Mouse (Mus musculus) heart, postnatal 36 days (tissue): ENCODE data around the gene Gramd1a. TPM values are rescaled to one million over a fixed set of nuclear protein-coding genes. Genes with fewer than 3 reads are reported as not detected.

ENCODE experiments used
- DNase-seq, 2 experiments: peaks; one replicate each; pipeline ENCODE4 v3.0.0; 2021 to 2022
- intact Hi-C: fragments of 180-260 bp; cut with DNase I; formaldehyde crosslinking; loops from one replicate; pipeline ENCODE4 v1.15.1; 2025
- total RNA-seq, 2 experiments: library from RNA; stranded (reverse); gene quantifications; 2 replicates each; pipeline ENCODE4 v1.2.3; 2021

The Gramd1a gene
- total RNA-seq, 2 experiments from 2014 or later = 33.6 to 37.9 TPM

DNA sequence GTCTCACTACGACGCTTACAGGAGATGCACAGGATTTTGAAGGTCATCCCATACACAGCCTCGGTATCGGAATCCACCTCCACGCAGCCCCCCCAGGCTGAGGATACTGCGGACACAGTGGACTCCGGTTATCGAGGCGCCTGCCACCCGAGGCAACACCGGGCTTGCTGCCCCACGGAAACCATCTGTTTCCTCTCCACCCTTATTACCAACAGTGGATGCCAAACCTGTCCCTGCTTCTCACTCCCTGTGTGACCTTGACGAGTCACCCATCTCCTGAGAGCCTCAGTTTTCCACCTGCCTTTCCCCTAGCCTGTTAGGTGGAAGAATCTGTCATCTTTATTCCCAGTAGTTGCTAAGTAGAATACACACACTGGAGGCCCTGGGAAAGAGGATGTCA is 30.6 kb downstream of the Gramd1a start:
- no peak for DNase-seq
- intact Hi-C loops = no loop called here

DNA sequence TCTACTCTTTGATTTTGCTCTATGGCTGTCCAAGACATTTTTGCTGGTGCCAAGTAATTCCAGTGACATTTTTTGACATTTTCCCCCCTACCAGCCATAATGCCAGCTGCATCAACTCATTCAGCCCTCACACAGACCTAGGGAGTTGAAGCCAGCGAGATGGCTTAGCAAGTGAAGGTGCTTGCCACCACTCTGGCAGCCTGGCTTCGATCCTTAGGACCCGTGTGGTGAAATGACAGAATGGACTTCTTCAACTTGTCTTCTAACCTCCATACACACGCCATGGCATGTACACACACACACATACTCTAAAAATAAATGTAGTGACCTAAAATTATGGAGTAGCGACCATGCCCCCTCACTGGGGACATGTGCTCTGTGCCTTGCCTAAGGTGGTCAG is 31.3 kb downstream of the Gramd1a start:
- no peak for DNase-seq
- intact Hi-C loops = no loop called here

DNA sequence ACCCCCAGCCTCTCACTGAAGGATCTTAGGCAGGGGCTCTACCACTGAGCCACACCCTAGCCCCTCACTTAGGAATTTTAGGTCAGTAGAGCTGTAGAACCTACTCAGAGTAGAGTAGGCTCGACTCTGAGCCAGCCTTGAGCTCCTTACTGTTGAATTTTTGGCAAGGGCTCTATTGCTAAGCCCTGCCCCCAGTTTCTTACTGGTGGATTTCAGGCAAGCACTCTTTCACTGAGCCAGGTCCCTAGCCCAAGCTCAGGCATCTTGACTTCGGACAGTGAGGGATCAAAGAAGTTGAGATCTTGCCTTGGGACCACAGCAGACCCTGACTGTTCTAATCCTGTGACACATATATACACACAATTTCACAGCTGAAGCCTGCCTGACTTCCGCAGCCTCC is 32.0 kb downstream of the Gramd1a start:
- no peak for DNase-seq
- intact Hi-C loops = no loop called here

DNA sequence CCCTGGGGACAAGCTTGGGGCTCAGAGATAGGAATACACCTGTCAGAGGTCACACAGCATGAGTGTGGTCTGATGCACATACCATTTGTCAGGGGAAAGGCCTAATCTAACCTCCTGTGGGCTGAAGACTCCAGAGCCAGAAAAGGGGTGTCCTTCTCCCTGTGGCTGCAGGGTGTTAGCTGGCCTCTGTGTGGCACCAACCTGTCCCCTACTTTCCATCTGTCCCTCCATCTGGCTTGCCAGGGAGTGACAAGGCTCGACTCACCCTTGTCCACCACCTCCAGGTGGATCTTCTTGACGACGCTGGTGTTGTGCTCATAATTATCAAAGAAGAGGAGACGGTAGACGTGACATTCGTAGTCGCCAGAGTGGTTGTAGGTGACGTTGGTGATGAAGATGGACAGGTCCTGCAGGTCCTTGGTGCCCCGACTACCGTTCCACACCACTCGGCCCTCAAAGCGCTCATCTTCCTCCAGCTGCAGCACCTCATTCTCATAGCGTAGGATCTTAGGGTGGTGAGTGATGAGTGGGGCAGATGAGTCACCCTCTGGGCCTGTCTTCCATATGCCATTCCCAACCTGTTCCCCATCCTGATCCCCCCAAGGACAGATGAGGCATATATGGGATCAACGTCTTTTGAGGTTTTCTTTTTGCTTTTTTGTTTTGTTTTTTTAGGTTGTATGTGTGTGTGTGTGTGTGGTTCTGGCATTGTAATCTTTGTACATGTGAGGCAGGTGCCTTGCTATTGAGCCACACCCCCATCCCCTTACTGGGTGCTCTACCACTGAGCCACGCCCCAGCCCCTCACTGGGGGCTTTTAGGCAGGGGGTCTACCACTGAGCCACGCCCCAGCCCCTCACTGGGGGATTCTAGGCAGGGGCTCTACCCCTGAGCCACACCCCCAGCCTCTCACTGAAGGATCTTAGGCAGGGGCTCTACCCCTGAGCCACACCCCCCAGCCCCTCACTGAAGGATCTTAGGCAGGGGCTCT is 32.8 kb downstream of the Gramd1a start:
- intact Hi-C loops = no loop called here
- no peak for DNase-seq

DNA sequence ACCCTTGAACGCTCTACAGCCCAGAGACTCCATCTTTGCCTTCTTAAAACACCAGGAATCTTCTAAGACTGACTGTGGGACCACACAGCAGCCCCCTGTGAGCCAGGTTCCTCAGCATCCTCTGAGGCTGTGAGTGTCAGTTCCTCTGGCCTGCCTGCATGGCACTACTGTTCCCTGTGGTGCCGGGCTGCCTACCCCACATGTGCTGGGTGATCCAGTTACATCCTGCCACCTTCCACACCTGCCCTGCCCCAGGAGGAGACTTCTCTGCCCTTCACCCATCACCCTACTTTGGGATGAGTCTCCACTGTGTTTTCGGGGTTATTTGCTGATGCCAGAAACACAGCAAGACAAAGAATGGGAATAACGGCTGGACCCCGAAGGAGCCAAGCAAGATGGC is 36.1 kb downstream of the Gramd1a start:
- no peak for DNase-seq

DNA sequence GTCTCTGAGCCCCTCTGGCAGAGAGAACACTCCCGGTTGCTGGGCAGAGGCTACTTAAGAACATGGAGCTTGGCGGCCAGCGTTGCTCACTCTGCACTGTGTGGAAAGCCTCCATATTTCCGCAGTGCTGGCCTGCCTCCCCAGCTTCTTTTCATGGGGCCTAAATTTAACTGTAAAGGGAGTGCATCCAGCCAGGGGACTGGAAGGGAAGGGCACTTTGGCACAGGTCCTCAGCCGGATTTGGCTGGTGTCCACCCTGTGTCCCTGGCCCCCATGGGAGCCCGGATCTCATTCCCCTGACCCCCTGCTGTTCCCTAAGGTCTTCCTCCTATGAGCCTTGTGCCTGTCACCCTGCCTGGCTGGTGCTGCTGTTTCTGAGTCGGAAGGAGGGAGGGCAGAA is 37.2 kb downstream of the Gramd1a start:
- DNase-seq = peak; percentile 47 to 48
- intact Hi-C loops = no loop called here

More for the DNA sequence above, 36.1 kb downstream of the Gramd1a start:
- intact Hi-C loops = no loop called here

DNA sequence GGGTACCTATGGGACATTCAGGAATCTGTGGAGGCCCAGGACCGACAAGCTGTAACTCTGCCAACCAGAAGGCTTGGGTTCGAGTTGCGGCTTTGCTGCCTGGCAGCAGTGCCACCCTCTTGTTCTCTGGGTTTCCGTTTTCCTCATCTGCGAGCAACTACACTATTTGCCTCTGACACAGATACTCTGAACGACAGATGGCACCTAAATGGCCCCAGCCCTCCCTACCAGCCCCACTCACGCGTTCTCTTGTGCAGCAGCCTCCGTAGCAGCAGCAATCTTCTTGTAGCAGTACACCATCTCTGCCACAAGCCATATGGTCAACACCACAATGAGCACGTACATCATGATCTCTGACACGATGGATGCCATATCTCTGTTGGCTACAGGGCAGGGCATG is 38.2 kb downstream of the Gramd1a start:
- intact Hi-C loops = no loop called here

DNA sequence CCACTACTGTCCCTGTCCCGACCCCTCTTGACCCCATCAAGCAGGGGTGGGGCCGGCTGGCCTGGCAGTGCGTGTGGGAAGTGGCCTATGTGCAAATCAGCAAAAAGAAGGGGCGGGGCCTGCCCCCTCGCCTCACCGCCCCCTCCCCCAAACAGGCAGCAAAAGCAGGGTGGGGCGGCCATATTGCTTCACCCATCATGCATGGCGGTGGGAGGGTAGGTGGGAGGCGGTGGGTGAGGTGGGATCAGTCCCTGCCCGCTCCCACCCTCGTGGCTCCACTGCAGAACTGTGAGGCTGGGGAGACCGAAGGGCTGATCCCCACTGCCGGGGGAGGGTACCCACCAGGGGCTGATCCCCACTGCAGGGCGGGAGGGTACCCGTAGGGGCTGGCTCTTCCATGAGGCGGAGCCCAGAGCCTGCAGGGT is 39.0 kb downstream of the Gramd1a start:
- no peak for DNase-seq
- intact Hi-C loops = no loop called here

More for the DNA sequence above, 38.2 kb downstream of the Gramd1a start:
- no peak for DNase-seq

DNA sequence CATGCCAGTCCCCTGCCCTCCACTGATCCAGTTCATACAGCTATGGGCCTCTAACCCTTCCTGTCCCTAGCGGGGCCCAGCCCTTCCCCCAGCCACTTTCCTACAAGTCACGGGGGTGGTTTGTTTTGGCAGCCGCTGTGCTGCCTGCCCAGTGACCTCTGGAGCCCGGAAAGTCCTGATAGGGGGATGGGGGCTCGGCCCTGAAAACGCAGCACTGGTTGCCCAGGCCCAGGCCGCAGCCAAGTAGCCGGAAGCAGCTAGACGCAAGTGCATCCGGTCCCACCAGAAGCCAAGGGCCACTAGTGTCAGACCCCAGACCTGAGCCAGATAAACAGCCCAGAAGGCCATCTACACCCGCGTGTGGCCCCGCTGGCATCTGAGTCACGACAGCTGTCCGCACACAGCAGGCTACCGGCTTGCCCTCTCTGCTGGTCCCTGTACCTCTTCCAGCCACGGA is 40.1 kb downstream of the Gramd1a start:
- intact Hi-C loops = no loop called here
- DNase-seq = peak; percentile 70 to 75

DNA sequence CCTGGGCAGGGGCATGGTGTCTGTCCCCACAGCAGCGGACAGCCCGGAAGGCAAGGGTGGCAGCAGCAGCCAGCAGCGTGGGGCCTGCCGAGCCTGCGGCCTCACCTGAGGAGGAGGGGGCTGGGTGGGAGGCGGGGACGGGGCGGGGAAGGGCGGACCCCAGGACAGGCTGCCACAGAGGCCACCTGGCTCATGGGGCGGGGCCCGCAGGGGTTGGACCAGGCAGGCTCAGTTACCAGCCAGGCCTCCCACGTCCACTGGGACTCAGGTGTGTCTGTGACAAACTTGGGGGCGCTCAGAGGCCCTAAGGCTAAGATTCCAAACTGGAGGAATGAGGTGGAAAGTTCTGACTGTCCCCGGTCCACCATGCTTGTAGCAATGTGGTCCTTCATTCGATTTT is 40.5 kb downstream of the Gramd1a start, which contains the start of gene Hpn:
Hpn (minus strand) TSS at position 109 of the 400 bp plus-strand sequence.
- DNase-seq = no peak
- intact Hi-C loops = no loop called here

DNA sequence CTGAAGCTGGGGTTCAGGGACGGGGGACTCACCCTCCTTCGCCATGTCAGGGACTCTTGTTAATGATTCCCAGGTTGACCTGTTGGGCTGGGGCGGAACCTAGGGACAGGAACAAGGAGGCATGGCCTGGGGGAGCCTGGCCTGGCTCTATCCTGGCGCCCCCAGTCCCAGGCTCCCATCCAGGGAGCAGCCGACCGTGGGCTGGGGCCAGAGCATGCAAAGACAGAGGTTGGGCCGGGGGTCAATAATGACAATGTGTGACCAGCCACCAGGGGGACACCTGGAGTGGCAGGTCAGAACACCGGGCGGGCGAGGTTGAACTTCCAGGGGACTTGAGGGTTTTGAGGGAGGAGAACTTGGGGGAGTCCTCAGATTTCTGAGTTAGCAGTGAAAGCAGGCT is 41.0 kb downstream of the Gramd1a start:
- DNase-seq = no peak
- intact Hi-C loops = no loop called here

DNA sequence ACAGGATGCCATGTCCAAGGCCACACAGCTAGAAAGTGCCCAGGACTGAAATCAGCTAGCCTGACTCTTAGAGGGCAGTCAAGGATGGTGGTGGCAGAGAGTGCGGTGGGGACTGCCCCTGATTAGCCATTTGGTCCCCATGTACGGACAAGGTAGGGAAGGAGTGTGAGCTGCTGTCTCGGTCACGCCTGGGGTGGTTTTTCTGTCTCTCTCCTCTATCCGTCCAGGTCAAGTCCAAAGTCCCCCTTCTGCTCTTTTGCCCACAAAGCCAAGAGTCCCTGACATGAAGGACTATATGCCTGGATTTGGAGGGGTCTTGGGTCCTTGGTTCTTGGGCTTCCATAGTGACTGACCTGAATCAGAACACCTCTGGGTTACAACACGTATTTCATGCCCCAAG is 41.9 kb downstream of the Gramd1a start:
- DNase-seq = no peak
- intact Hi-C loops = no loop called here

DNA sequence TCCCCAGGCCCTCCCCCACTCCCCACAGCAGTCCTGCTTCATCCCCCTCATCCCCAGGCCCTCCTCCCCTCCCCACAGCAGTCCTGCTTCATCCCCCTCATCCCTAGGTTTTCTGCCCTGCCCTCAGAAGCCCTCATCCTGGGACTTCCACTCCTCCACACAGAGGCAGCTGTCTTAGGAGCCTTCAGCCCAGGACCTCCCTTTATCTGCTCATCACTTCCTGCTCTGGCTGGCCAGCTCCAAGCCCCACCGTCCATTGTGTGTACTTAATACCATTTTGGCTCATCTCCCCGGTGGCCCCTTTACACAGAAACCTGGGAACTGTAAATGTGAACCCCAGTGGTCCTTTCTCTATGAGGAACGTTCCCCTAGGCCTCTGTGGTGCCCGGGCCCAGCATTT is 43.7 kb downstream of the Gramd1a start:
- intact Hi-C loops = no loop called here
- no peak for DNase-seq

DNA sequence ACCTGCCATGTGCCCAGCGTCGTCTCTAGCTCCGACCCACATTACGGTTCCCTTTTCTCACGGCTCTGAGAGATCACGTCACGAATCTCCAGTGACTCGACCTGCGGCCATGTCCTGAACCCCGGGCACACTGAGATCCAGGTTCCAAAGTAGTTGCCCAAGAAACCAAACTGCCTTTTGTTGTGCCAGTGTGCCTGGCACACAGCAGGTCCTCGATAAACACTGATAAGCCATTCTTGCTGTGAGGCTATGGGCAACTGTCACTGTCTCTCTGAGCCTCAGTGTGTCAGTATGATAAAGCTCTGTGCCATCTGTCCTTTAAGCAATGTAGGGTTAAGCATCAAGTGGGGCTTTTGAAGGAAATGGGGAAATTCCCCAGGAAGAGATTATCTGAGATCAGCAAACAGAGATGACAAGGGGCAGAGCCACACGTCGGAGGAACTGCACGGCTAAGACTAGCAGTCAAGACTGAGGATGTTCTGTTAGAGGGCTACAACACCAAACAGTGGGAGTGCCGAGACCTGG is 44.8 kb downstream of the Gramd1a start:
- intact Hi-C loops = no loop called here
- no peak for DNase-seq

DNA sequence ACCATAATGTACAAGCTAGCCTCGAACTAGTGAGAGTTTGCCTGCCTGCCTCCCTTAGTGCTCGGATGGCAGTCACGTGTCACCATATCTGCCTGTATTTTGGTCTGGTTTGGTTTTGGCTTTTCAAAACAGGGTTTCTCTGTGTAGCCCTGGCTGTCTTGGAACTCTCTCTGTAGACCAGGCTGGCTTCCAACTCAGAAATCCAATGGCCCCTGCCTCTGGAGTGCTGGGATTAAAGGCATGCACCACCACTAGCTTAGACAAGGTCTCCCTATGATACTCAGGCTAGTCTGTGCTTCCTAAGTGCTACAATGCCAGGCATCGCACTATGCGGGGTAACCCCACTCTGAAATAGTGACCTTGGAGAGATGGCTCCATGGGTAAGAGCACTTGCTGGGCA is 45.9 kb downstream of the Gramd1a start:
- intact Hi-C loops = no loop called here
- no peak for DNase-seq

DNA sequence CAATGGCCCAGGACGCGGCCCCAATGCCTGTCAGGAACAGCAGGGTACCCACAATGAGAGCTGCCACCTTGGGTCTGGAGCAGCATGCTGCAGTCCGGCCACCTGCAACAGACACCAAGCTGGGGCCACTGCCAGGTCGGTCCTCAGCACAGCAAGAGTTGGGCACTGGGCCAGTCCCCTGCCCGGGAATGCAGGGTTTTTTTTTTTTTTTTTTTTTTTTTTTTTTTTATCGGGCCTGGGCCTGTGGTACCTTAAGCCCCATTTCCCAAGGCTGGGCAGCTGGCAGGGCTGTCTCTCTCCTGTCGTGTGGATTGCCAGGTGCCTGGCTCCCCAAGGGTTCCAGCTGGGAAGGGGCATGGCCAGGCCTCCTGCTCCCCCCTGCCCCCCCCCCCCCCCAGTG is 46.6 kb downstream of the Gramd1a start:
- intact Hi-C loops = no loop called here
- DNase-seq = peak in 1 of 2 experiments; percentile 42

DNA sequence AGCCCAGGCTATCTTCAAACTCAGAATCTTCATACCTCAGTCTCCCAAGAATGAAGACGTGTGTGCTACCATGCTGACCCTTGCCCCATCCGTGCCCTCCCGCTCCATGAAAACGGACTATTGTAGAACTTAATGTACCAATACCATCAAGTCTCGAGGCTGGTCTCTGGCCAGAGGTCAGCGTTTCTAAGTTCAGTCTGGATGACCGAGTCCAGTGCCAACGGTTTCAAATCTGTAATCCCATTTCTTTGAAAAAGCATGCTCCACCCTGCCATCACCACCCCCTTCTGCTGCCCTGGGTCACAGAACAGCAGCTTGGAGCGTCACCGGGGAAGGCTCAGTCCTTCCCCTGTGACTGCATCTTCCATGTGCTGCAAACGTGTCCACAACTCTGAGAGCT is 47.9 kb downstream of the Gramd1a start:
- DNase-seq = no peak
- intact Hi-C loops = no loop called here

DNA sequence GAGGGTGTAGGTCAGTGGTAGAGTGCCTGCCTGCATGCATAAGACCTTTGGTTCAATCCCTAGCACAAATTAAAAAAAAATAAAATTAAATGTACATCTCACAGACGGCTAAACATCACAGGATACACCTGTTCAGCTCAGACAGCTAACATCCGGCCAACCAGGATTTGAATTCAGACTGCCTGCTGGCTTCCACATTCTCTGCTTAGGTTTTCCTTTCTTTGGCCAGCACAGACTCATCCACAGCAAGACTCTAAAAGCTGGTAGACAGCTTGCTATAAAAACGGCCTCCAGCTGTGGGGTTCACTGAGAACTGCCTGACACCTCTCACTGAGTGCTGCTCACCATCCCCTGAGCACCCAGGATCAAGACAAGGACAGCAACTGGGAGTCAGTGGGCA is 49.5 kb downstream of the Gramd1a start:
- intact Hi-C loops = no loop called here
- no peak for DNase-seq

DNA sequence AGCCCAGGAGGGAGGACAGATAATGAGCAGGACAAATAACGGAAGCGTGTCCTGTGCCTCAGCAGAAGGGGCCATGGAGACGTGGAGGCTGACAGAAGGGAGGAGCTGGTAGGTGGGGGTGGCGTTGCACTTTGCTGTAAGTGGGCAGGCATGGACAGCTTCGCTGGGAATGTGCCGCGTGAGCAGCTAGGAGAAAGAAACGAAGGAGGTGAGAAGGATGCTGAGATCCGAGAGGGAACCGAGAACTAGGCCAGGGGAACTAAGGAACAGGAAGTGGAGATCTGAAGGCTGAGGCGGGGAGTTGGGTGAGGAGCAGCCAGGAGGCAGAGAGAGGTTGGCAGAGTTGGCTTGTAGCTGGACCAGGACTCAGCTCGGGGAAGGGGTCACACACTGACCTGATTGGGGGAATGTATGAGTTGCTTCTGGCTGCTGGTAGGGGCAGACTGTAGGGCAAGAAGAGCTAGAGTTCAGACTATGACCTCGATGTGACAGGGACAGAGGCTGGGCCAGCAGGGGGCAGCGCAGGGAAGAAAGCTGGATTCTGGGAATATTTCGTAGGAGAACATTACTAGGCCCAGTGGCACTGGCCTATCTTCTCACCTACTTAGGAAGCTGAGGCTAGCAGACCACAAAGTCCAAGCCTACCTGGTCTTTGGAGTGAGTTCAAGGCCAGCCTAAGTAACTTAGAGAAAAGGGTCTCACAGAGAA is 50.5 kb downstream of the Gramd1a start:
- DNase-seq = peak; percentile 76 to 81
- intact Hi-C loops = loop anchor here (1.0 kb wide), 1 partner anchor 67 kb away; no protein-coding TSS in a partner anchor

DNA sequence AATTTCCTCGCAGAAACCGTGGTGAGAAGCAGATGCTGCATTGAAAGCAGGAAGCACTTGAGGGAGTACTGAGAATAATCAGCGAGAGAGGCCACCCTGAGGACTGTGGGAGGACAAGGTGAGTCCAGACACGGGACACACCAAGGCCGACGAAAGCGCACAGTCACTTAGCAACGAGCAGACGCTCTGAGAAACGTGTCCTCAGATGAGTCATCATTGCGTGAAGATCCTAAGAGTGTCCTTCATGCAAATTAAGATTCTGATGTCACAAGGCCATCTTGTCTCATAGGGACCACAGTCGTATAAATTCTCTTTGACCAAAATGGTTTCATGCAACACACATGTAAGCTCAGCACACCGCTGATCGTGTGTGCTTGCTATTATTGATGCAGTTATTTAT is 54.9 kb downstream of the Gramd1a start:
- DNase-seq = no peak
- intact Hi-C loops = no loop called here

DNA sequence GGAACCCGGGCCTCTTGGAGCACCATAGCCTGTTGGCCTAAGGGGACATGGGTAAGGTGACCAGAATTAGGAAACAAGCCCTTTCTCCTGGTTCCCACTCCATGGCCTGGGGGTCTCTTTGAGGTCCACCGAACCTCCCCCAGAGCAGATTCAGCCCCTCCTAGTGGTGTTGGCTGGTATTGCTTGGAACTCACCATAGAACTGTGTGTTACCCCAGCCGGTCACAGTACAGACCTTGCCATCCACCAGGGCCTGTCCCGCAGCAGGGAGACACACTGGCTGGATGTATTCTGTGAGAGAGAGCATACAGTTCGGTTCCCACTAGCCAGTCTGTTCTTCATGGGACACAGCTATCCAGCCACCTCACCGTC is 56.1 kb downstream of the Gramd1a start:
- intact Hi-C loops = loop anchor here (5.0 kb wide), 1 partner anchor 127 kb away; the partner anchor contains the start of genes Fam187b and Lsr
- DNase-seq = no peak
